Mouse (Mus musculus): ENCODE data around the gene Stac3. TPM values are rescaled to one million over a fixed set of nuclear protein-coding genes. Genes with fewer than 3 reads are reported as not detected.

Gene Stac3
- total RNA-seq, 2 experiments from 2014 or later: 3.5 to 5.3 TPM

GRCm38 (mm10) chr10:127522088-127522581 is 20.6 kb downstream of the Stac3 start, which contains the start of gene Shmt2:
Gene Shmt2, minus strand, starts transcription at chr10:127522444.
- peak; percentile 79 to 90 for DNase-seq (ENCODE audit: low spot score in 2 of 2)

- DNase-seq (ENCODE audit: low spot score in 2 of 2): no peak
Observed at GRCm38 (mm10) chr10:127524646-127525255, 23.3 kb downstream of the Stac3 start.

- no peak for DNase-seq (ENCODE audit: low spot score in 2 of 2)
Observed at GRCm38 (mm10) chr10:127526048-127526447, 24.6 kb downstream of the Stac3 start.

GRCm38 (mm10) chr10:127526681-127527080 is 25.2 kb downstream of the Stac3 start:
- DNase-seq (ENCODE audit: low spot score in 2 of 2): peak in 1 of 2 experiments; percentile 66

GRCm38 (mm10) chr10:127527481-127527880 is 26.0 kb downstream of the Stac3 start:
- no peak for DNase-seq (ENCODE audit: low spot score in 2 of 2)

GRCm38 (mm10) chr10:127530945-127531344 is 29.5 kb downstream of the Stac3 start:
- no peak for DNase-seq (ENCODE audit: low spot score in 2 of 2)

- no peak for DNase-seq (ENCODE audit: low spot score in 2 of 2)
Observed at GRCm38 (mm10) chr10:127531548-127531947, 30.1 kb downstream of the Stac3 start.

GRCm38 (mm10) chr10:127534036-127534928 is 32.8 kb downstream of the Stac3 start, which contains the start of gene Nxph4:
Gene Nxph4, minus strand, starts transcription at chr10:127534559.
- no peak for DNase-seq (ENCODE audit: low spot score in 2 of 2)

GRCm38 (mm10) chr10:127534929-127535384 is 33.5 kb downstream of the Stac3 start:
- no peak for DNase-seq (ENCODE audit: low spot score in 2 of 2)

GRCm38 (mm10) chr10:127536586-127537314 is 35.3 kb downstream of the Stac3 start:
- peak in 1 of 2 experiments; percentile 66 for DNase-seq (ENCODE audit: low spot score in 2 of 2)

- peak; percentile 87 to 89 for DNase-seq (ENCODE audit: low spot score in 2 of 2)
Observed at GRCm38 (mm10) chr10:127537854-127538583, 36.5 kb downstream of the Stac3 start.

GRCm38 (mm10) chr10:127541510-127541909 is 40.0 kb downstream of the Stac3 start:
- no peak for DNase-seq (ENCODE audit: low spot score in 2 of 2)

GRCm38 (mm10) chr10:127542084-127542483 is 40.6 kb downstream of the Stac3 start:
- no peak for DNase-seq (ENCODE audit: low spot score in 2 of 2)

- DNase-seq (ENCODE audit: low spot score in 2 of 2): no peak
Observed at GRCm38 (mm10) chr10:127542720-127543119, 41.2 kb downstream of the Stac3 start.

- no peak for DNase-seq (ENCODE audit: low spot score in 2 of 2)
Observed at GRCm38 (mm10) chr10:127543916-127544315, 42.4 kb downstream of the Stac3 start.

GRCm38 (mm10) chr10:127544375-127544774 is 42.9 kb downstream of the Stac3 start:
- no peak for DNase-seq (ENCODE audit: low spot score in 2 of 2)

GRCm38 (mm10) chr10:127546505-127546904 is 45.0 kb downstream of the Stac3 start:
- DNase-seq (ENCODE audit: low spot score in 2 of 2): no peak

GRCm38 (mm10) chr10:127548236-127548635 is 46.8 kb downstream of the Stac3 start:
- no peak for DNase-seq (ENCODE audit: low spot score in 2 of 2)

- no peak for DNase-seq (ENCODE audit: low spot score in 2 of 2)
Observed at GRCm38 (mm10) chr10:127549892-127550291, 48.4 kb downstream of the Stac3 start.

GRCm38 (mm10) chr10:127555703-127556102 is 54.2 kb downstream of the Stac3 start:
- no peak for DNase-seq (ENCODE audit: low spot score in 2 of 2)

GRCm38 (mm10) chr10:127557397-127557796 is 55.9 kb downstream of the Stac3 start:
- DNase-seq (ENCODE audit: low spot score in 2 of 2): no peak

Data from layer of hippocampus, postnatal 10 days (tissue).